Mouse (Mus musculus) left cerebral cortex, adult 11 months (tissue): Measurements from ENCODE around the gene Mterf1b.

Experiments used
- DNase-seq: peaks from one replicate; pipeline ENCODE4 v3.0.0; 2022; ENCODE audit warnings: low spot score

Mterf1b gene

GRCm38 (mm10) chr5:4245004-4245403 lies 52.8 kb downstream of the Mterf1b start:
- DNase-seq, result no peak

- DNase-seq, result no peak
These were observed 53.9 kb downstream of the Mterf1b start for GRCm38 (mm10) chr5:4246095-4246494.
